Mouse (Mus musculus) stomach, postnatal 0 days (tissue): ENCODE measurements around the gene Tmbim1. TPM values are rescaled to one million over a fixed set of nuclear protein-coding genes. Genes with fewer than 3 reads are reported as not detected.

ENCODE experiments used
- ATAC-seq: fragments of 200-750 bp; cut with Nextera tagmentation; 2 replicates; pipeline ENCODE4 v1.8.0; 2017; ENCODE audit not compliant: low FRiP score, low TSS enrichment
- DNase-seq: peaks from one replicate; pipeline ENCODE4 v3.0.0-alpha.2; 2016; ENCODE audit warnings: low spot score
- H3K27ac ChIP-seq: fragments of 300-500 bp; sonication (generic); replicated peaks from 2 replicates; pipeline ENCODE4 v1.5.1; 2014; ENCODE audit warnings: mild to moderate bottlenecking, control low read depth
- H3K27me3 ChIP-seq: fragments of 300-500 bp; sonication (generic); 2 replicates; pipeline ENCODE4 v1.6.1; 2014; ENCODE audit warnings: low read length; ENCODE audit not compliant: control insufficient read depth, insufficient read depth
- H3K36me3 ChIP-seq: fragments of 300-500 bp; sonication (generic); 2 replicates; pipeline ENCODE4 v1.6.1; 2014; ENCODE audit warnings: low read length, mixed read lengths; ENCODE audit not compliant: control insufficient read depth, insufficient read depth
- H3K4me1 ChIP-seq: fragments of 300-500 bp; sonication (generic); replicated peaks from 2 replicates; pipeline ENCODE4 v1.6.1; 2014; ENCODE audit warnings: antibody characterized with exemption; ENCODE audit not compliant: control insufficient read depth, insufficient read depth
- H3K4me2 ChIP-seq: fragments of 300-500 bp; sonication (generic); replicated peaks from 2 replicates; pipeline ENCODE4 v1.6.1; 2014; ENCODE audit warnings: low read depth, mild to moderate bottlenecking, control low read depth, moderate library complexity
- H3K4me3 ChIP-seq: fragments of 300-500 bp; sonication (generic); 2 replicates; pipeline ENCODE4 v1.5.1; 2014; ENCODE audit warnings: low read depth, low read length, control low read depth
- H3K9ac ChIP-seq: fragments of 300-500 bp; sonication (generic); 2 replicates; pipeline ENCODE4 v1.6.1; 2014; ENCODE audit warnings: mild to moderate bottlenecking, low read length, control low read depth, mixed read lengths
- H3K9me3 ChIP-seq: fragments of 300-500 bp; sonication (generic); 2 replicates; pipeline ENCODE4 v1.6.1; 2016; ENCODE audit warnings: low read length; ENCODE audit not compliant: control insufficient read depth
- CTCF ChIP-seq: IDR thresholded peaks from 2 replicates; pipeline ENCODE4 v1.5.1; 2016; ENCODE audit warnings: antibody characterized with exemption, low read depth, mild to moderate bottlenecking, moderate library complexity
- EP300 ChIP-seq: optimal IDR thresholded peaks from 2 replicates; pipeline ENCODE3; 2016; ENCODE audit warnings: antibody characterized with exemption
- WGBS: fragments of 180-500 bp; shearing (Covaris S2); extraction: QIAGEN DNeasy Blood & Tissue Kit; methylation state at CpG from one replicate; pipeline ENCODE4 v1.1.7; 2014; 5-methylcytosine and 5-hydroxymethylcytosine counted together
- polyA plus RNA-seq: library from polyadenylated mRNA; unstranded; fragments of >200 nt; fragmentation: Nextera tagmentation; extraction: Ambion mirVana; gene quantifications from 2 replicates; pipeline ENCODE4 v1.2.1, GENCODE M21; 2015

Tmbim1 gene
- polyA plus RNA-seq, 1 experiment from 2014 or later: 109 TPM

DNA sequence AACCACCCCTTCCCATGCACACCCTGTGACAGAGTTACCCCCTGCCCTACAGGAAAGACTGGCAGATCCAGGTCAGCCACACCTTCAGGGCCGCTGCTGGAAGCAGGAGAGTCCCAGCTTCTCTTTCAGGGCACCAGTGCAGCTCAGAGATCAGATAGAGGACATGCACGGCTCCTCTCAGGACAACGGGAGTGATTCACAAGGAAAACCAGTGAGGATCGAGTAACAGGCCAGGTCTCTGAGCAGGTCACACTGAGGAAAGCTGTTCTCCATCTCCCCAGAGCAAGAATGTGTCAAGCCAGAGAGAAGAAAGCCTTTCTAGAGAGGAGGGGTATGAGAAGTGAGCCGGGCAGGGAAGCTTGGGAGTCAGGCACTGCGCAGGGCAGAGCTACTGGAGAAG, 8.9 kb downstream of the Tmbim1 start:
- peaks cover 10% of the 10 kb centered on the region for H3K36me3 ChIP-seq
- TF ChIP-seq EP300 (no peak), CTCF (no peak)
- ATAC-seq: no peak; the same call in 1 of the 2 replicates
- 6% methylated on average over 6 of the region's 6 CpGs for WGBS
- H3K4me3 ChIP-seq: no peak overlapping the region
- peak; percentile 63 for DNase-seq
- H3K27ac ChIP-seq: peak overlapping the region; percentile 100
- H3K4me2 ChIP-seq: peak overlapping the region; percentile 61
- no peaks in the 10 kb centered on the region for H3K27me3 ChIP-seq
- H3K4me1 ChIP-seq: peaks cover 44% of the 10 kb centered on the region
- H3K9ac ChIP-seq: peak overlapping the region; percentile 64
- H3K9me3 ChIP-seq: no peaks in the 10 kb centered on the region

DNA sequence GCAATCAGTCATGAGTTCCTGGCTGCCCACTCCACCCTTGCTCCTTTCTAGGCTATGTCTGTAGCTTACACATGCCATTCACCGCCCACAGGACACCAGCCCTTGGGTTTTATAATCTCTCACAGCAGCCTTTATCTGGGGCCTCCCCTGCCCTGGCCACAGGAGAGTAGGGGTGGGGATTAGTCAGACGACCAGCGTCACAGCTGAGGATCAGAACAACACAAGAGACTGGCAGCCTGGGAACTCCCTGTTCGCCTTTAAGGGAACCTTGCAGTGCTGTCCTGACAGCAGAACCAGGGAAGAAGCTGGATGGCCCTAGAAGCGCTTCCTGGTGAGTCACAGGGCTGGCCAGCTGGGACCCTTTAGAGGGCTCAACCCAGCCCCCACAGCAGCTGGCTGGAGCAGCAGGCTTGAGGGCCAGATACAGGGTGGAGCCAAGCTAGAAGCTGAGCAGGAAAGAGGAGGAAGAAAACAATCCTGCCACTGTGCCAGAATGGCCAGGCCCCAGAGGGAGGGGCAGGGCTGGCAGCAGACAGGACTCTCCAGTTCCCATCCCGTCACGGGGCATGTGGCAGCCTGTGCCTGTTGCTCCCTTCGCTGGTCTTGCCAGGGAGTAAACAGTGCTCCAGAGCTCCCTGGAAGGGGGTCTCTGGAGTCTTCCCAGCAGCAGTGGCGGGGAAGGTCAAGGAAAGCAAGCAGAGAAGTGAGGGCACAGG, 9.8 kb downstream of the Tmbim1 start:
- H3K36me3 ChIP-seq: peaks cover 16% of the 10 kb centered on the region
- H3K27ac ChIP-seq: peak overlapping the region; percentile 100
- peak overlapping the region; percentile 61 for H3K4me2 ChIP-seq
- 5% methylated on average over 9 of the region's 9 CpGs for WGBS
- ATAC-seq (peak; percentile 90), DNase-seq (peak; percentile 94)
- H3K4me1 ChIP-seq: peaks cover 44% of the 10 kb centered on the region
- peak overlapping the region; percentile 64 for H3K9ac ChIP-seq
- peak overlapping the region; percentile 19; the same call in 1 of the 2 replicates for H3K4me3 ChIP-seq
- no peaks in the 10 kb centered on the region for H3K27me3 ChIP-seq
- no peaks in the 10 kb centered on the region for H3K9me3 ChIP-seq
- TF ChIP-seq CTCF: no peak
- TF ChIP-seq EP300: peak; percentile 94

DNA sequence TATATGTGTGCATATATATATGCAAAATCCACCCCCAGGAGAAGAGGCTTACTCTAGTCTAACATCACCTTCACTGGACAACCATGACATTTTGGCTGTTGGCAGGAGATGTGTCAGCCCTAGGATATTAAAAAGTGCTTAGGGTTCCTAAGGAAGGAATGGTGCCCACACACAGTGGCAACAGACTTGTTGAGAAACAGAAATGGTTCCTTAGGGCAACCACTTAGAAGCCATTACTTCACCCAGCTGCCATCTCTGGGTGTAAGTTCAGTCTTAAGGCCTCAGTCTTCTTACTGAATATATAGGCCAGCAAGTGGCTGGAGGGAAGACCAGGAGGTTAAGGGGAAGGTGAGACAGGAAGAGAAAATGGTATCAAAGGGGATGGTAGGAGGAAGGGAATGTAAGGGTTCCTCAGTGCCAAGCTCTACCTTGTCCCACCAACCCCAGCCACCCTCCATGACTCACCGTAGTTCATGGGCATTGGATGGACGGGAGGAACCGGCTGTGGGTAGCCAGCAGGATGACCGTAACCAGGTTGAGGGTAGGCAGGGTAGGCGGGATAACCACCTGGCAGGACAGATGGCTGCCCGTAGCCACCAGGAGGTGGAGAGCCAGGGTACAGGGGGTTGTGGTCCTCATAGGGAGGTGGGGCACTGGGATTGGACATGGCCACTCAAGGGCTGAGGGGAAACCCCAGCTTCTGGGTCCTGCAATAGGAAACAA, 10.5 kb downstream of the Tmbim1 start:
- peak overlapping the region; percentile 64 for H3K9ac ChIP-seq
- WGBS: 73% methylated on average over 6 of the region's 6 CpGs
- H3K4me2 ChIP-seq: peak overlapping the region; percentile 61
- DNase-seq (no peak), ATAC-seq (peak; percentile 20; the same call in 1 of the 2 replicates)
- no peaks in the 10 kb centered on the region for H3K9me3 ChIP-seq
- TF ChIP-seq CTCF: no peak
- TF ChIP-seq EP300: no peak
- H3K4me3 ChIP-seq: no peak overlapping the region
- no peaks in the 10 kb centered on the region for H3K27me3 ChIP-seq
- peak overlapping the region; percentile 100 for H3K27ac ChIP-seq
- peaks cover 44% of the 10 kb centered on the region for H3K4me1 ChIP-seq
- peaks cover 18% of the 10 kb centered on the region for H3K36me3 ChIP-seq

DNA sequence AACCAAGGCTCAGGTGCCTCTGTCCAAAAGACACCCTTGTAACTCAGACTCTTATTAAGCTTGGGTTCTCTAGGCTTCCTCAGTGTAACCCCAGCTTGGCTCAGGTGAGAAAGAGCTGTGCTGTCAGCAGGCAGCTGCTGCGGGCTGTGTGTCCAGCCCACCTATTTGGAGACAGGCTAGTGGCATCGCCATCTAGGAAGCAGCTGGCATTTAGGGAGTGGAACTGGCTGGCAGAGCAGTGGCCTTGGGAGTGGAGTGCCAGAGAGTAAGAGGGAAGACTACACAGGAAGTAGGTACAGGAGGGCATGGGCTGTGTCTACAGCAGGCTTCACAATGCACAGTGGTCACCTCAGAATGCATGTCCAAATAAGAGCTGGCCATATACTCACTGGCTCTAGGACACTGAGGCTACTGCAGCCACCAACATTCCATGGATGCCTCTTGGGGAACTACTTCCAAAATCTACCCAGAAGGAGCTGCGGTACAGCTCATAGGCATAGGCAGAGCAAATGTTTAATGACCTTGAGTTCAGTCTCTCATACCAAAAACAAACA, 11.3 kb downstream of the Tmbim1 start:
- no peaks in the 10 kb centered on the region for H3K27me3 ChIP-seq
- 81% methylated on average over 3 of the region's 3 CpGs for WGBS
- H3K4me2 ChIP-seq: no peak overlapping the region
- no peak for DNase-seq
- 0 out of 2 replicates have a peak overlapping the region, but pooled peaks have one; percentile 13 for H3K9ac ChIP-seq
- TF ChIP-seq CTCF (no peak), EP300 (no peak)
- no peak for ATAC-seq
- H3K27ac ChIP-seq: peak overlapping the region; percentile 30
- peaks cover 21% of the 10 kb centered on the region for H3K36me3 ChIP-seq
- H3K4me1 ChIP-seq: peaks cover 42% of the 10 kb centered on the region
- H3K9me3 ChIP-seq: no peaks in the 10 kb centered on the region
- no peak overlapping the region for H3K4me3 ChIP-seq

DNA sequence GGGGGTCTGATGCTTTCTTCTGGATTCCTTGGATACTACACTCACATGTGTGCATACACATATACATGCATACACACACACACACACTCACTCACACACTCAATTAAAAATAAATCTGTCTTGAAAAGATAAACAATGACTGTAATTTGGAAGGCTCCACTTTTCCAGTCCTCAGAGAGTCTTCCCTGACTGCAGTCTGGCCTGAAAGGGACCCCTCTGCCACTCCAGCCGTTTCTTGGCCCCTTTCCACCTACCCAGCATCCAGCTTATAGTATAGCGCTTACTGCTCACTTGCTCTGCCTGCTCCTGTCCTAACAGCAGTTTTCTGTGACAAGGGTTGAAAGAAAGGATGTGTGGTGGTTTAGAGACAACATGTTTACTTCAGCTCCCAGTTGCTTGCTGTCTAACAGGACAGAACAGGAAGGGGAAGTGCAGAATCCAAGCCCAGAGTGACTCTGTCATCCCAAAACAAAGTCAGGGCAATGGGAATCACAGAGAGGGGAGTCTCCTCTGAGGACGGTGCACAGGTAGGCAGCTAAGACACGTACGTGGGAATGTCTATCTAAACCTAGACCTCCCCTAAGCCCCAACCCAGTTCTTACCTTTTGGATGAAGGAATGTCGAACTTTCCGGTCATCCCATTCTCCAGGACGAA, 12.0 kb downstream of the Tmbim1 start:
- 68% methylated on average over 8 of the region's 8 CpGs for WGBS
- no peak overlapping the region for H3K4me3 ChIP-seq
- no peak for TF ChIP-seq EP300
- no peak for TF ChIP-seq CTCF
- DNase-seq (no peak), ATAC-seq (no peak)
- peaks cover 39% of the 10 kb centered on the region for H3K4me1 ChIP-seq
- no peak overlapping the region for H3K4me2 ChIP-seq
- no peaks in the 10 kb centered on the region for H3K9me3 ChIP-seq
- H3K27ac ChIP-seq: peak overlapping the region; percentile 30
- no peaks in the 10 kb centered on the region for H3K27me3 ChIP-seq
- H3K9ac ChIP-seq: no peak overlapping the region
- peaks cover 21% of the 10 kb centered on the region for H3K36me3 ChIP-seq
